Mouse (Mus musculus) cerebellum, adult 9-10 months (tissue): ENCODE results near the gene Cipc.

Experiments
- DNase-seq: peaks from one replicate; pipeline ENCODE4 v3.0.0; 2022

Gene Cipc

DNA sequence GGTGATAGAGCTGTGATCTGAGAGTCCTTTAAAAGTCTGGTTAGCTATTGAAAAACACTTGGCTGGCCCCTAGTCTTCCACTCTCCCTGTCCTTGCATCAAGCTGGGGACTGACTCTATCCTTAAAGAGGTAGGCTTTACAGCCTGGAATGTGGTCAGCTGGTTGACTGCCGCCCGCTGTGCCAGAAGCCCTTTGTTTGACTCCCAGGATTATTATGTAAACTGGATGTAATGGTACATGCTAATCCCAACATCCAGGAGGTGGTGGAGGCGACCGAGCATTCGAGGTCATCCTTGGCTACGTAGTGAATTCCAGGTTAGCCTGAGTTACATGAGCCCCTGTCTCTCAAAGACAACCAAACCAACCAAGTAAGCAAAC is 14.3 kb upstream of the Cipc start:
- no peak for DNase-seq

GRCm38 (mm10) chr12:86934748-86935147 is 12.1 kb upstream of the Cipc start:
- no peak for DNase-seq

GRCm38 (mm10) chr12:86935692-86936282 is 11.1 kb upstream of the Cipc start:
- DNase-seq, result no peak

DNA sequence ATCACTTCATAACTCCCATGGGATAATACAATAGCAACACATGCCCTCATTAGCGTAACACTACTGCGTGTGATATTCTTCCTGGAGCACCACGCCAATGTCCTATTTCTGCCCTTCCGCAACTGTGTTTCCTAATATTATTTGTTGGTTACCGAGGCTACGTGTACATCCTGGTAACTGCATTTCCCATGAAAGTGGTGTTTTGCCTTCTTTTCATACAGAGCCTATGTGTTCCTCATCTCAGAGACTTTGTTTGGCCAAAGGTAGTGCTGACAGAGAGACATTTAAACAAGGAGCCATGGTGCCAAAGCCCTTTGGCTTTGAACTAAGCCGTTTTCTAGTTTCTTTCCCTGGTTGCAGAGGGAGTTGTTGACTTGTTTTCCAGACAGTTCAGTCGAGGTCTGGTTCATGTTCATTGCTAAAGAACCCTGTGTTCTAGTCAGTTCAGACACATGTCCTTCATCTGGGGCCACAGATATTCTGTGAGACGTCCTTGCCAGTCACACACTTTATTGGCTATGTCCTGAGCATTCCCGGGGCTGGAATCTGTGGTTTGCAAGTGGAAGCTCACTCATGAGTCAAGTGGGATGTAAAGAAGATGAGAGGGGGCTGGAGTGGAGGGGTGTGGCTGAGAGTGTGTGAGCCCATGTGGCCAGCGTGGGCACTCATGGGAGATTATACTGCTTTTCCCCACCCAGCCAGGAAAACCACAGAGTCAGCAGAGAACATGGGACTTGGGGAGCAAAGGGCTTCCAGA is 10.1 kb upstream of the Cipc start:
- DNase-seq, result no peak

DNA sequence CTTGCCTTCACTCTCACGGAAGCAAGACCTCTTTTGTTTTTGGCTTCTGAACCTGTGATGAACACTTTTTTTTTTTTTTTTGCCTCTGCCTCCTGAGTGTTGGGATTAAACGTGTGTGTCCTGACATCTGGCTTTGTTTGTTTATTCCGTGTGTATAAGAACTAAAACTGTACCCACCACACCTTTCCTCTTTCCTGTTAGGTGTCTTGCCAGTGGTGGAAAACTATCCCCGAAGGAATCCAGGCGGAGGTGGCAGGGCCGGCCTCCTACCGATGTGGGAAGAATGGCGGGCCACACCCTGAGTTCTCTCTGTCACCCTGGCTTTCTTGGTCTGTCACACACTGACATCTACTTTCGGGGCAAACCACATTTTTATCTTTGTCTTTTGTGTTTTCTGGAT is 8.3 kb upstream of the Cipc start:
- no peak for DNase-seq

GRCm38 (mm10) chr12:86941173-86941572 is 5.7 kb upstream of the Cipc start:
- DNase-seq, result no peak

DNA sequence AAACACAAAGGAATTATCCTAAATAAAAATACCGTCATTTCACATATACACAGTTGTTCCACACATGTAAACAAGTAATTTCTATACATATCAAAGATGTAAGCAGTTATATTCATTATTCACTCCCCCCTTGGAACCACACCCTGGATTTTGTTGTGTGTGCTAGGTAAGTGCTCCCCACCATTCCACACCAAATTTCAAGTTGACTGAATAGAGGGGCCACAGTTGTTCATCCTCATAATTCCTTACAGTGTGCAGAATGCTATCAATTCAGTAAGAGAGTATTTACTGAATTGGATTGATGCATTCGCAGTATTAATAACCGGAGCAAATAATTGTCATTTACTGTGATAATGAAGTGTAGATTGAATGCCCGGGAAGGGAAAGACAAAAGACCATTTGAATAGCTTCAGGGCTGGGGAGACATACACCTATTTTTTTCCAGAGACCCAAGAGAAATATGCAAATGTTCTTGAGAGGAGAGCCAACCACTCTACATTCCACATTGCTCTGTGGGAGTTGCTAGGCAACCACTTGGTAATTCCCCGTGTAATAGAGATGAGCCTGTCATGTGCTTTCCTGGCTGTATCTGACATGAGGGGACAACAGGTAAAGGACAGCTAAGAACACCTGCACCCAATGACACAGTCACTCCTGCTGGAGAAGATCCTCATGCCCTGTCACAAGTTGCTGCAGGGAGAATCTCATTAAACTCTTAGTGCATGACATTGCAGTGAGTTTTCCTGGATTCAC is 4.9 kb upstream of the Cipc start:
- DNase-seq, result no peak

DNA sequence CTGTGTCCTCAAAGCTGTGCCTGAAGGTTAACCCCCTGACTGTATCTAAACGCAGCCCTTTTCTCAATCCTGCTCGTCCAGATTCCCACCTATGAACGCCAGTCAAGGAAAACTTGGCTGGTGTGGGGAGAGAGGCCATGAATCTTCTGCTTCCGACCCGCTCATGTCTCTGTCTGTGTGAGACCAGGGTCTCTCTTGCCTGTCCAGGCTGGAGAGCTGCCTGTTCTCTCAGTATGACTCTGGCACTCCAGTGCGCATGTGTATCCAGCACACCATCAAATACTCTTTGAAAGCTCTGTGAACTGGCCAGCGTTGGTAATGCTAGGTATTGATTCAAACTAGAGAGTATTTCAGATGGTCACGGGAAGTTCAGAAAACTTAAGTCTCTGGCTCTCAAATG is 3.4 kb upstream of the Cipc start:
- no peak for DNase-seq

GRCm38 (mm10) chr12:86945126-86945525 is 1.7 kb upstream of the Cipc start:
- DNase-seq, result peak; percentile 89

GRCm38 (mm10) chr12:86946301-86946781 is 502 bp upstream of the Cipc start:
- DNase-seq, result peak; percentile 81

GRCm38 (mm10) chr12:86947681-86948401 is 998 bp downstream of the Cipc start:
- peak; percentile 99 for DNase-seq

- DNase-seq, result peak; percentile 87
Observed at GRCm38 (mm10) chr12:86948627-86949026, 1.8 kb downstream of the Cipc start.

DNA sequence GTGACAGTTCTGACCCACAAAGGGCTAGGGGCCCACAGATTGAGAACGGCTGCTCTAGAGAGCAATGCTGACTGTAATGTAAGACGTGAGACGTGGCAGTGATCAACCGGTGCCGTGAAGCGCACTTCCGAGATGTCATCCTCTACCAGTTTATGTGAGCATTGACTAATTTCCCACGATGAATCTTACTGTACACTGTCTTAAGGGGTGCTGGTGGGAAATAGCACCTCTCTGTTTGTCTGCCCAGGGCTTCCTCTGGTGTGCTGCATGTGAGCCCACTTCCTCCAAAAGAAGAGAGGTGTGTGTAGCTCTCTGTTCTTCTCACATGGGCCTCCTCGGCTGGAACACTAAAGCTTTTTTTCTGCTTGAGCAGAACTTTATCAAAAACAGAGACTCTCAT is 2.7 kb downstream of the Cipc start:
- peak; percentile 58 for DNase-seq

DNA sequence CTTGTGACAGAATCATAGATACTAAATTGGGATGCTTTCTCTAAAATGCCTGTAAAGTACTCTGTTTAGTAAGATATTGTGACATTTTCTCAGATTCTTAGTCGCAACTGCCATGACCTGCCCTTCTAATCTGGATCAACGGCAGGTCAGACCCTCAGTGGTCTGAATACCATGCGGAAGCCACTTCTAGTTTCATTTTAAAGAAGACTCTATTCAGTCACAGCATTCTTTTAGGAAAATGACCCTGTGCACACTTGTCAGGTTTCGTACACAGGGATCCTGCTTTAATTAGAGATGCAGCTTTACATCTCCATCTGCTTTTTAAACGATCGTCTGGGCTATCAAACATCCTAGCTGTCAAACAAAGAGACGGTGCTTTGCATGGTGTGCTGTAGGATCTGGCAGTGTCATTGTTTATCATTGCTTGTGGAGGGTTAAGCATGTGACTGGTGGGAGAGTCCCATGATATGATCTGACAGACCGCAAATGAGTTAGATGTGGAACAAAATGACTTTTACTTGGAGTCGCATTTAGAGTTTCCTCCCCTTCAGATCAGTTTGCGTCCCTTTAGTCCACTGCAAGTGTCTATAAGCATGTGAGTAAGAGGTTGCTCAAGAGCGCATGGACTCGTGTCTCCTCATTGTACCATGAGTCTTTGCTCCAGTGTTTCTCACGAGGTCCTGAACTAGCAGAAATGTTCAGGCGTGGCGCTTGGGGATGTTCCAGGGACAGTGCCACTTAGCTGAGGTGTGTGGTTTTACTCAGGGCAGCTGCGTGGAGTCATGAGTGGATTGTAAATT is 3.5 kb downstream of the Cipc start:
- DNase-seq, result peak; percentile 65

DNA sequence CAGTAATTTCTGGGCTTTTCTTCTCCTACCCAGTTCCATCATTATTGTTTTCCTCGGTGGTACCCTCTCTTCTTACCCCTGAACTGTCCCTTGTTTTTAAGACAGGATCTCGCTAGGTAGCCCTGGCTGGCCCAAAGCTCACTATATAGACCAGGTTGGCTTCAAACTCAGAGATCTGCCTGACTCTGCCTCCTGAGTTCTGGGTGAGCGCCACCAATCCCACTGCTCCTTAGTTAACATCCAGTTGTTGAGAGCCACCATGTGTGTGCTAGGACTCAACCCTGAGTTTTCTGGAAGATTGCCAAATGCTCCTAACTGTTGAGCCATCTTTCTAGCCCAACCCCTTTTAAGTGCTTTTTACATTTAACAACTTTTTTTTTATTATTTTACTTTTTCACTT is 4.1 kb downstream of the Cipc start:
- no peak for DNase-seq

GRCm38 (mm10) chr12:86952331-86952850 is 5.5 kb downstream of the Cipc start:
- DNase-seq, result peak; percentile 55

- no peak for DNase-seq
Observed at GRCm38 (mm10) chr12:86955894-86956293, 9.1 kb downstream of the Cipc start.

DNA sequence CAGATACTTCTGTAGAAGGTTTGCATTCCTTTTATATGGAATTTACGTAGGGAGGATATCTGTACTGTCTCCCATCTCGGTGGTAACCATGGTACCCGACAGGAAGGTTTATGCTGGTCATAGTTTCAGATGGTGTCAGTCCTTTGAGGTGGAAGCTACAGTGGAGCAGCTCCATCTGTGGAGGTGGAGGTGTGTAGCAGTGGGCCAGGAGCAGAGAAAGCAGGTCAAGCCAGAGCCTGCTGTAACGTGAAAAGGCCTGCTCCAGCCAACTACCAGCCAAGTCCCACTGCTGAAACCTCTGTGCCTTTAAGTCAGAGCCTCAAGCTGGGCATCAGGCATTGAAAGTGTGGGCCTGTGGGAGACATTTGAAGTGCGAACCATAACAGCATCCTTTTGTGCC is 11.7 kb downstream of the Cipc start:
- peak; percentile 63 for DNase-seq

GRCm38 (mm10) chr12:86959661-86960060 is 12.8 kb downstream of the Cipc start:
- peak; percentile 70 for DNase-seq

GRCm38 (mm10) chr12:86960138-86960537 is 13.3 kb downstream of the Cipc start:
- DNase-seq, result peak; percentile 96

DNA sequence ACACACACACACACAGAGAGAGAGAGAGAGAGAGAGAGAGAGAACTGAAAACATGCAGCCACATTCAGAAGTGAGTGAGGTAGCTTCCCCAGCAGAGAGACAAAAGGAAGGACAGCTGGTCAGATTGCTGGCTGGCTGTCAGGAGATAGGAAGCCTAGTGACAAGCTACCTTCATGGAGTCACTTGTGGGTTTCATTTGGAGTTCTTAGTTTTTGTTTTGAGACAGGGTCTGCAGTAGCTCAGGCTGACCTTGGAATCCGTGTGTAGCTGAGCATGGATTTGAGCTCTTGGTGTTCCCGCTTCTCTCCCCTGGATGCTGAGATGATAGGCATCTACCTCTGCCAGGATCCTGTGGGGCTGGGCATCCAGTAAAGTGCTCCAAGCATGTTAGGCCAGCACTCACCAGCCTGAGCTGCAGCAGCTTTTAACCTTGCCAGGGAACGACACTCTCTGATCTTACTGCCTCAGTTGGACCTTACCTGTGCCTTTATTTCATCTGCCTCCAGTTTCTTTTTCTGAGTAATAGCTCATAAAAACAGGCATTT is 14.0 kb downstream of the Cipc start:
- peak; percentile 71 for DNase-seq
